ENCODE assay signal across 23 mouse cellular contexts in genomic region chr19:45469760-45470159, GRCm38 (mm10).
A peak's percentile ranks its signal among the peaks of the same experiment; 100 is the strongest.
DNase-seq lines count a peak whose midpoint lies in the region; ATAC-seq and TF ChIP-seq lines count a peak whose summit lies in the region.
"Had no signal": no experiment of that assay in that cellular context is flagged by ENCODE, and none has a peak within 500 bp of the region (broad histone marks: within the 10 kb centered on the region; RNA-seq: fewer than 3 reads in every experiment).

No protein-coding gene starts in this region.

- no peaks in the 10 kb centered on the region for H3K27me3 ChIP-seq in liver, adult 2 months (ENCODE audit: control insufficient read depth, insufficient read depth, low read length)
- no peaks in the 10 kb centered on the region for H3K27me3 ChIP-seq in liver, embryonic 11.5 days (replicated peaks; ENCODE audit: control insufficient read depth, insufficient read depth, low read length)
- H3K27me3 ChIP-seq: embryonic facial prominence, embryonic 12.5 days; heart, embryonic 12.5 days; hindbrain, embryonic 12.5 days; intestine, embryonic 15.5 days had no signal

- H3K36me3 ChIP-seq in liver, adult 2 months (ENCODE audit: control insufficient read depth, insufficient read depth, low read length), result no peaks in the 10 kb centered on the region
- H3K36me3 ChIP-seq in liver, embryonic 11.5 days (ENCODE audit: control insufficient read depth, insufficient read depth, low read length), result no peaks in the 10 kb centered on the region
- H3K36me3 ChIP-seq: intestine, embryonic 15.5 days had no signal

- H3K9ac ChIP-seq in liver, adult 2 months (ENCODE audit: low read depth, low read length), result no peak overlapping the region
- no peak overlapping the region for H3K9ac ChIP-seq in liver, embryonic 11.5 days (ENCODE audit: low read depth, low read length)
- H3K9ac ChIP-seq: embryonic facial prominence, embryonic 12.5 days; heart, embryonic 12.5 days; hindbrain, embryonic 12.5 days; intestine, embryonic 15.5 days; limb, embryonic 13.5 days; midbrain, embryonic 13.5 days had no signal

- H3K9me3 ChIP-seq in liver, embryonic 11.5 days (ENCODE audit: control insufficient read depth, low read length), result no peaks in the 10 kb centered on the region
- H3K9me3 ChIP-seq: embryonic facial prominence, embryonic 12.5 days; G1E; heart, embryonic 12.5 days; hindbrain, embryonic 12.5 days; intestine, embryonic 15.5 days; limb, embryonic 13.5 days; midbrain, embryonic 13.5 days had no signal

- over 99% methylated on average over 5 of the region's 5 CpGs for WGBS in liver, adult 2 months
- 94% methylated on average over 5 of the region's 5 CpGs for WGBS in liver, embryonic 11.5 days

- H3K4me2 ChIP-seq in liver, embryonic 11.5 days, result no peak overlapping the region
- H3K4me2 ChIP-seq: embryonic facial prominence, embryonic 12.5 days; heart, embryonic 12.5 days; hindbrain, embryonic 12.5 days; intestine, embryonic 15.5 days; limb, embryonic 13.5 days; midbrain, embryonic 13.5 days had no signal

- no peaks in the 10 kb centered on the region for H3K4me1 ChIP-seq in liver, adult 2 months (ENCODE audit: control insufficient read depth, insufficient read depth, low read length)
- H3K4me1 ChIP-seq in liver, embryonic 11.5 days (replicated peaks; ENCODE audit: control insufficient read depth, insufficient read depth, low read length), result no peaks in the 10 kb centered on the region
- H3K4me1 ChIP-seq: heart, embryonic 12.5 days had no signal

- peak; percentile 30; the same call in 1 of the 2 replicates for TF ChIP-seq CTCF in liver, adult 2 months (IDR thresholded peaks at IDR 0.05; ENCODE audit: low read depth, low read length)

- no peak for ATAC-seq in liver, embryonic 11.5 days (replicated peaks; ENCODE audit: low FRiP score)
- no peak for ATAC-seq in inflammation-experienced regulatory T-cells, adult 6 months
- ATAC-seq in cerebellum, adult (ENCODE audit: insufficient number of reproducible peaks, low FRiP score, low TSS enrichment), result no peak
- ATAC-seq: forebrain, embryonic 14.5 days; intestine, embryonic 15.5 days; midbrain, embryonic 13.5 days had no signal

- no peak for DNase-seq in liver, adult 2 months (ENCODE audit: extremely low read depth, low read depth, low spot score)
- DNase-seq in liver, embryonic 11.5 days (ENCODE audit: low spot score), result no peak
- DNase-seq in thymus, postnatal 4 days, result peak; percentile 42
- DNase-seq in thymus, postnatal 14 days, result no peak
- DNase-seq in ZHBTc4 (ENCODE audit: low read depth, low spot score), result peak; percentile 49
- DNase-seq: adrenal gland, adult 8-10 months; cerebellum, adult 11 months; heart, postnatal 14 days; kidney, adult 9 months; kidney, postnatal 25 days; lung, adult 2 months; thymus, adult 2 months had no signal

- no peak overlapping the region for H3K27ac ChIP-seq in liver, adult 2 months (replicated peaks; ENCODE audit: insufficient read depth, low read depth, low read length)
- no peak overlapping the region for H3K27ac ChIP-seq in liver, embryonic 11.5 days (ENCODE audit: low read depth, low read length)
- H3K27ac ChIP-seq: embryonic facial prominence, embryonic 12.5 days; hindbrain, embryonic 12.5 days; intestine, embryonic 15.5 days; limb, embryonic 13.5 days; midbrain, embryonic 13.5 days had no signal

- H3K4me3 ChIP-seq in liver, adult 2 months (ENCODE audit: insufficient read depth, low read depth, low read length), result no peak overlapping the region
- H3K4me3 ChIP-seq in liver, embryonic 11.5 days (ENCODE audit: low read depth, low read length), result no peak overlapping the region
- H3K4me3 ChIP-seq: embryonic facial prominence, embryonic 12.5 days; heart, embryonic 12.5 days; hindbrain, embryonic 12.5 days; intestine, embryonic 15.5 days; limb, embryonic 13.5 days; midbrain, embryonic 13.5 days; myocyte had no signal

- H3K79me2 ChIP-seq in liver, adult 2 months (ENCODE audit: control insufficient read depth, insufficient read depth, low read length), result no peaks in the 10 kb centered on the region

- no peak for TF ChIP-seq POLR2A in liver, adult 2 months (IDR thresholded peaks at IDR 0.05; ENCODE audit: extremely low read depth, insufficient read depth, low read length)

Comparison
In these comparisons a context has a peak if more than half of its experiments do, and no peak if none do; other contexts are left out.
1. DNase-seq: peak in thymus, postnatal 4 days (single experiment) and ZHBTc4 (single experiment); none in liver, adult 2 months (single experiment), liver, embryonic 11.5 days (single experiment) and thymus, postnatal 14 days (single experiment).